Mouse (Mus musculus) midbrain, embryonic 11.5 days (tissue): ENCODE results near the gene Polr1e. TPM values are rescaled to one million over a fixed set of nuclear protein-coding genes. Genes with fewer than 3 reads are reported as not detected.
"Not testable (repeated sequence)": the region's sequence is repeated elsewhere in the genome, so short reads cannot be mapped to it uniquely, and the experiment has no call there.

Experiments used
- ATAC-seq: fragments of 200-750 bp; cut with Nextera tagmentation; 2 replicates; pipeline ENCODE4 v1.8.0; 2017; ENCODE audit warnings: moderate TSS enrichment, moderate library complexity; ENCODE audit not compliant: low FRiP score
- DNase-seq: peaks from one replicate; pipeline ENCODE4 v3.0.0; 2015; ENCODE audit warnings: low spot score; ENCODE audit errors: missing footprints
- H3K27ac ChIP-seq: fragments of 300-500 bp; sonication (generic); 2 replicates; pipeline ENCODE4 v1.5.1; 2014; ENCODE audit warnings: low read depth, low read length
- H3K27me3 ChIP-seq: fragments of 300-500 bp; sonication (generic); 2 replicates; pipeline ENCODE4 v1.6.1; 2014; ENCODE audit warnings: mild to moderate bottlenecking, low read length, moderate library complexity, mixed read lengths; ENCODE audit not compliant: control insufficient read depth, insufficient read depth
- H3K36me3 ChIP-seq: fragments of 300-500 bp; sonication (generic); 2 replicates; pipeline ENCODE4 v1.6.1; 2014; ENCODE audit warnings: mild to moderate bottlenecking, low read length, moderate library complexity, mixed read lengths; ENCODE audit not compliant: control insufficient read depth, insufficient read depth
- H3K4me1 ChIP-seq: fragments of 300-500 bp; sonication (generic); 2 replicates; pipeline ENCODE4 v1.6.1; 2014; ENCODE audit warnings: low read length; ENCODE audit not compliant: control insufficient read depth, insufficient read depth
- H3K4me2 ChIP-seq: fragments of 300-500 bp; sonication (generic); 2 replicates; pipeline ENCODE4 v1.6.1; 2014; ENCODE audit warnings: mild to moderate bottlenecking, moderate library complexity
- H3K4me3 ChIP-seq: fragments of 300-500 bp; sonication (generic); 2 replicates; pipeline ENCODE4 v1.5.1; 2014; ENCODE audit warnings: low read depth, low read length
- H3K9ac ChIP-seq: fragments of 300-500 bp; sonication (generic); 2 replicates; pipeline ENCODE4 v1.6.1; 2014; ENCODE audit warnings: low read length
- H3K9me3 ChIP-seq: fragments of 300-500 bp; sonication (generic); 2 replicates; pipeline ENCODE4 v1.6.1; 2016; ENCODE audit warnings: low read length; ENCODE audit not compliant: control insufficient read depth
- WGBS: fragments of 180-500 bp; shearing (Covaris S2); extraction: QIAGEN DNeasy Blood & Tissue Kit; methylation state at CpG from one replicate; pipeline ENCODE4 v1.1.7; 2014; 5-methylcytosine and 5-hydroxymethylcytosine counted together
- polyA plus RNA-seq: library from polyadenylated mRNA; unstranded; fragments of >200 nt; fragmentation: Nextera tagmentation; extraction: Ambion mirVana; gene quantifications from 2 replicates; pipeline ENCODE4 v1.2.1, GENCODE M21; 2014

Polr1e gene
- polyA plus RNA-seq, 1 experiment from 2014 or later: 51.6 TPM

GRCm38 (mm10) chr4:45036048-45036447 lies 17.7 kb downstream of the Polr1e start:
- no peaks in the 10 kb centered on the region for H3K9me3 ChIP-seq
- no peaks in the 10 kb centered on the region for H3K4me1 ChIP-seq
- peaks cover 3% of the 10 kb centered on the region; the same call in 1 of the 2 replicates for H3K36me3 ChIP-seq
- no peaks in the 10 kb centered on the region for H3K27me3 ChIP-seq
- no peak overlapping the region for H3K4me3 ChIP-seq
- 91% methylated on average over 10 of the region's 10 CpGs for WGBS
- H3K27ac ChIP-seq: no peak overlapping the region
- no peak for DNase-seq
- H3K9ac ChIP-seq: no peak overlapping the region
- H3K4me2 ChIP-seq: no peak overlapping the region
- no peak for ATAC-seq

- Histone ChIP-seq H3K4me3 (no peak overlapping the region), H3K36me3 (peaks cover 5% of the 10 kb centered on the region; the same call in 1 of the 2 replicates), H3K27me3 (no peaks in the 10 kb centered on the region), H3K4me2 (no peak overlapping the region), H3K9ac (no peak overlapping the region), H3K27ac (no peak overlapping the region), H3K9me3 (no peaks in the 10 kb centered on the region), H3K4me1 (no peaks in the 10 kb centered on the region)
- DNase-seq (no peak), ATAC-seq (no peak)
- 85% methylated on average over 5 of the region's 5 CpGs for WGBS
These were observed 18.2 kb downstream of the Polr1e start for GRCm38 (mm10) chr4:45036571-45036970.

- Histone ChIP-seq H3K4me3 (no peak overlapping the region), H3K27me3 (no peaks in the 10 kb centered on the region), H3K4me1 (no peaks in the 10 kb centered on the region), H3K36me3 (peaks cover 5% of the 10 kb centered on the region; the same call in 1 of the 2 replicates), H3K4me2 (no peak overlapping the region), H3K27ac (no peak overlapping the region), H3K9ac (no peak overlapping the region), H3K9me3 (no peaks in the 10 kb centered on the region)
- DNase-seq (no peak), ATAC-seq (no peak)
- WGBS: 89% methylated on average over 13 of the region's 13 CpGs
These were observed 19.4 kb downstream of the Polr1e start for GRCm38 (mm10) chr4:45037455-45038410.

GRCm38 (mm10) chr4:45038879-45039278 lies 20.5 kb downstream of the Polr1e start:
- 60% methylated on average over 8 of the region's 8 CpGs for WGBS
- H3K36me3 ChIP-seq, H3K9me3 ChIP-seq, H3K9ac ChIP-seq, H3K4me3 ChIP-seq, H3K4me2 ChIP-seq, H3K27ac ChIP-seq, ATAC-seq, H3K4me1 ChIP-seq, H3K27me3 ChIP-seq, DNase-seq: not testable (repeated sequence)

- H3K36me3 ChIP-seq, ATAC-seq, H3K9me3 ChIP-seq, H3K4me1 ChIP-seq, H3K4me2 ChIP-seq, H3K27me3 ChIP-seq, H3K27ac ChIP-seq, H3K4me3 ChIP-seq, DNase-seq, H3K9ac ChIP-seq: not testable (repeated sequence)
- WGBS: 94% methylated on average over 7 of the region's 7 CpGs
These were observed 21.2 kb downstream of the Polr1e start for GRCm38 (mm10) chr4:45039546-45039945.

- no peak overlapping the region for H3K4me2 ChIP-seq
- no peaks in the 10 kb centered on the region for H3K9me3 ChIP-seq
- WGBS: 79% methylated on average over 7 of the region's 7 CpGs
- H3K27me3 ChIP-seq: no peaks in the 10 kb centered on the region
- no peak overlapping the region for H3K9ac ChIP-seq
- DNase-seq: no peak
- H3K4me3 ChIP-seq: no peak overlapping the region
- no peak for ATAC-seq
- H3K4me1 ChIP-seq: no peaks in the 10 kb centered on the region
- H3K27ac ChIP-seq: no peak overlapping the region
- H3K36me3 ChIP-seq: peaks cover 3% of the 10 kb centered on the region; the same call in 1 of the 2 replicates
These were observed 22.4 kb downstream of the Polr1e start for GRCm38 (mm10) chr4:45040795-45041194.

GRCm38 (mm10) chr4:45046679-45047078 lies 28.3 kb downstream of the Polr1e start:
- 94% methylated on average over 5 of the region's 5 CpGs for WGBS
- H3K36me3 ChIP-seq: no peaks in the 10 kb centered on the region
- no peak overlapping the region for H3K4me2 ChIP-seq
- DNase-seq (no peak), ATAC-seq (no peak)
- no peak overlapping the region for H3K4me3 ChIP-seq
- no peaks in the 10 kb centered on the region for H3K4me1 ChIP-seq
- no peak overlapping the region for H3K27ac ChIP-seq
- no peaks in the 10 kb centered on the region for H3K9me3 ChIP-seq
- no peaks in the 10 kb centered on the region for H3K27me3 ChIP-seq
- H3K9ac ChIP-seq: no peak overlapping the region

- Histone ChIP-seq H3K4me2 (no peak overlapping the region), H3K9me3 (no peaks in the 10 kb centered on the region), H3K4me3 (no peak overlapping the region), H3K27me3 (no peaks in the 10 kb centered on the region), H3K36me3 (no peaks in the 10 kb centered on the region), H3K4me1 (no peaks in the 10 kb centered on the region), H3K9ac (no peak overlapping the region), H3K27ac (no peak overlapping the region)
- WGBS: 86% methylated on average over 9 of the region's 9 CpGs
- ATAC-seq (no peak), DNase-seq (no peak)
These were observed 29.0 kb downstream of the Polr1e start for GRCm38 (mm10) chr4:45047286-45047887.

GRCm38 (mm10) chr4:45047956-45048355 lies 29.6 kb downstream of the Polr1e start:
- Histone ChIP-seq H3K27ac (no peak overlapping the region), H3K4me3 (no peak overlapping the region), H3K9me3 (no peaks in the 10 kb centered on the region), H3K36me3 (no peaks in the 10 kb centered on the region), H3K4me1 (no peaks in the 10 kb centered on the region), H3K4me2 (no peak overlapping the region), H3K27me3 (no peaks in the 10 kb centered on the region), H3K9ac (no peak overlapping the region)
- DNase-seq (no peak), ATAC-seq (no peak)
- 78% methylated on average over 9 of the region's 9 CpGs for WGBS
